Mouse (Mus musculus): ENCODE measurements at regions not wholly inside any gene's neighbourhood (a gene's known extent, or its start where the extent isn't known, plus 50 kb on each side); places are given as distances from the start of the nearest gene placed in this dataset.

GRCm38 (mm10) chr16:76618295-76618694 is 244.7 kb upstream of the Nrip1 start:
- no peak for TF ChIP-seq POLR2A (IDR thresholded peaks at IDR 0.05; ENCODE audit: borderline replicate concordance, insufficient read depth, low read length)
- no peak for TF ChIP-seq CTCF (IDR thresholded peaks at IDR 0.05; ENCODE audit: borderline replicate concordance, insufficient read depth, low read depth, low read length)

Data from cerebellum, adult 2 months (tissue).